Mouse (Mus musculus) kidney, embryonic 16.5 days (tissue): Measurements from ENCODE around the gene Exoc2. TPM values are rescaled to one million over a fixed set of nuclear protein-coding genes. Genes with fewer than 3 reads are reported as not detected.

Experiments
- ATAC-seq: fragments of 200-750 bp; cut with Nextera tagmentation; 2 replicates; pipeline ENCODE4 v1.8.0; 2017; ENCODE audit warnings: moderate TSS enrichment; ENCODE audit not compliant: low FRiP score, low TSS enrichment
- H3K27ac ChIP-seq: fragments of 300-500 bp; sonication (generic); 2 replicates; pipeline ENCODE4 v1.5.1; 2014; ENCODE audit warnings: low read length
- H3K27me3 ChIP-seq: fragments of 300-500 bp; sonication (generic); 2 replicates; pipeline ENCODE4 v1.6.1; 2014; ENCODE audit warnings: low read length, control low read depth, mixed read lengths; ENCODE audit not compliant: insufficient read depth
- H3K36me3 ChIP-seq: fragments of 300-500 bp; sonication (generic); 2 replicates; pipeline ENCODE4 v1.6.1; 2014; ENCODE audit warnings: low read length, control low read depth, mixed read lengths; ENCODE audit not compliant: insufficient read depth
- H3K4me1 ChIP-seq: fragments of 300-500 bp; sonication (generic); 2 replicates; pipeline ENCODE4 v1.6.1; 2014; ENCODE audit warnings: low read length, control low read depth, mixed read lengths; ENCODE audit not compliant: insufficient read depth
- H3K4me2 ChIP-seq: fragments of 300-500 bp; sonication (generic); replicated peaks from 2 replicates; pipeline ENCODE4 v1.6.1; 2014; ENCODE audit warnings: low read depth, low read length
- H3K4me3 ChIP-seq: fragments of 300-500 bp; sonication (generic); 2 replicates; pipeline ENCODE4 v1.5.1; 2014; ENCODE audit warnings: mild to moderate bottlenecking, low read length
- H3K9ac ChIP-seq: fragments of 300-500 bp; sonication (generic); replicated peaks from 2 replicates; pipeline ENCODE4 v1.6.1; 2014; ENCODE audit warnings: low read length
- H3K9me3 ChIP-seq: fragments of 300-500 bp; sonication (generic); 2 replicates; pipeline ENCODE4 v1.6.1; 2016; ENCODE audit warnings: low read length, control low read depth
- whole genome bisulfite sequencing: fragments of 180-500 bp; shearing (Covaris S2); extraction: QIAGEN DNeasy Blood & Tissue Kit; methylation state at CpG from one replicate; pipeline ENCODE4 v1.1.7; 2014; 5-methylcytosine and 5-hydroxymethylcytosine counted together
- polyA plus RNA-seq: library from polyadenylated mRNA; unstranded; fragments of >200 nt; fragmentation: Nextera tagmentation; extraction: Ambion mirVana; gene quantifications from 2 replicates; pipeline ENCODE4 v1.2.1, GENCODE M21; 2015

Gene Exoc2
- polyA plus RNA-seq, 1 experiment from 2014 or later: 28.1 TPM

DNA sequence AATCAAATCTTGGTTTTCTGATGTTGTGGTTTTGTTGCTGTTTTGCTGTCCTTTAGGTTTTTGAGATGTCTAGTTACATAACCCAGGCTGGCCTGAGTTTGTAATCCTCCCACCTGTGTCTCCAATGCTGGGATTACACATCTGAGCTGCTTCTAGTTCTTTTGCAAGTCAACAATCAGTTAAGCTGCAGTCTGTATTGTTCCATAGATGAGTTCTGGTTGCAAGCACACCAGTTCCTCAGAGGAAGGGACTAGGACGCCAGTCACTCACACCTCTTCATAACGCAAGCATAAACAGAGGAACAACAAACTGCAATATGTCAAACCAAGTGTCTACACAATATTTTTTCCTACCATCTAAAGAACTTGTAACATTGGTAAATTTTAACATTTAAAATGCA lies 21.8 kb downstream of the Exoc2 start:
- 95% methylated on average over 2 of the region's 2 CpGs for WGBS
- H3K9ac ChIP-seq: no peak overlapping the region

DNA sequence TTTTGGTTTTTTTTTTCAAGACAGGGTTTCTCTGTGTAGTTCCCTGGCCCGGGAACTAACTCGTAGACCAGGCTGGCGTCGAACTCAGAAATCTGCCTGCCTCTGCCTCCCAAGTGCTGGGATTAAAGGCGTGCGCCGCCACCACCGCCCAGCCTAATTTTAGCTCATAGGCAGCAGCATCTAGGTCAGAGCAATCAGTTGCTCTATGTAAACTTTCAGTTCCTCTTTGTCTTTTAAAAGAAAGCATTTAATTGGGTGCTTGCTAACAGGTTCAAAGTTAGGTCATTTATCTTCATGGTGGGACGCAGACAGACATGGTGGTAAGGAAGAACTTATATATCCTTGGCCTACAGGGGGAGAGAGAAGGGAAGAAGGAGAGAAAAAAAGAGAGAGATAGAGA lies 24.7 kb downstream of the Exoc2 start:
- H3K9me3 ChIP-seq: no peaks in the 10 kb centered on the region
- no peaks in the 10 kb centered on the region for H3K36me3 ChIP-seq
- H3K27me3 ChIP-seq: no peaks in the 10 kb centered on the region
- 96% methylated on average over 9 of the region's 9 CpGs for WGBS
- no peak overlapping the region for H3K4me2 ChIP-seq
- H3K9ac ChIP-seq: no peak overlapping the region
- H3K4me1 ChIP-seq: no peaks in the 10 kb centered on the region
- no peak for ATAC-seq
- no peak overlapping the region for H3K4me3 ChIP-seq
- H3K27ac ChIP-seq: no peak overlapping the region

More for the DNA sequence above, 21.8 kb downstream of the Exoc2 start:
- H3K36me3 ChIP-seq: no peaks in the 10 kb centered on the region
- H3K27me3 ChIP-seq: no peaks in the 10 kb centered on the region
- no peak overlapping the region for H3K4me3 ChIP-seq
- H3K9me3 ChIP-seq: peaks cover 5% of the 10 kb centered on the region
- no peak overlapping the region for H3K27ac ChIP-seq
- H3K4me1 ChIP-seq: no peaks in the 10 kb centered on the region
- no peak for ATAC-seq
- H3K4me2 ChIP-seq: no peak overlapping the region

DNA sequence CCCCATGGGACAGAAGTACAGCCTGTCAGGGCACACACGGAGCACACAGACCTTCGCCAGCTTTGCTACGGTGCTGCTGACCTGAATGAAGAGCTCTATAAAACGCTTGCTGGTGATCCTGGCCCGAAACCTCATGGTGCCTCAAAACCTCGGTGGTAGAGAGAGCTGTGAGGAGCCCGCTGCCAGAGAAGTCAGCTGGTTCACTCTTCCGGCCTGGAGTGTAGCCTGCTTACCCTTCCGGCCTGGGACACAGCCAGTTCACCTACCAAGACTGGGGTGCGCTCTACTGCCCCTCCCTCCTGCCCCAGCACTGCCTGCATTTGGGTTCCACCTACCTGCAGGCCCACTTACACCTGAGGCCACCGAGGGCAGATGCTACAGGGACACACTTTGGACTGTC lies 26.4 kb downstream of the Exoc2 start, which contains the start of gene Hus1b:
Hus1b (minus strand) TSS at position 220 of the 400 bp plus-strand sequence.
- no peak for ATAC-seq
- no peak within 1 kb of the TSS for H3K4me3 ChIP-seq
- no peaks in the 10 kb centered on the region for H3K36me3 ChIP-seq
- no peak within 1 kb of the TSS for H3K9ac ChIP-seq
- no peak within 1 kb of the TSS for H3K4me2 ChIP-seq
- no peaks in the 10 kb centered on the region for H3K4me1 ChIP-seq
- H3K9me3 ChIP-seq: no peaks in the 10 kb centered on the region
- WGBS: 93% methylated on average over 11 of the region's 11 CpGs
- no peak within 1 kb of the TSS for H3K27ac ChIP-seq
- H3K27me3 ChIP-seq: no peaks in the 10 kb centered on the region

DNA sequence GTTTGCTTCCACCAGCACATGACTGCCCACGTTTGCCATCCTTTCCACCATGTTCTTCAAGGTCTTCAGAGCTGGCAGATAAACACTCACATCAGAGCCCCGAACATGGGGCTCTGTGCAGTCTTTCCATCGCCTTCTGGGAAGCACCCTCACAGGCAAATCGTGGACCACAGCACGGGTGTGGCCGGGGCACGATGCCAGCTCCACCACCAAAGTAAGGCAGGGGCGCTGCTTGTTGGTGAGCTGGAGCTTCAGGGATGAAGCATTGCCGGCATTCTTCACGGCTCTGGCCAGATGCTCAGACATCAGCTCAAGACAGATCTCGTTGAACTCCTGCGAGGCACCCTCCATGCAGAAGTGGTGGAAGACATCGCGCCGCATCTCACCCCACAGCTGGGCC lies 26.8 kb downstream of the Exoc2 start:
- Histone ChIP-seq H3K9me3 (no peaks in the 10 kb centered on the region), H3K4me3 (no peak overlapping the region), H3K27me3 (no peaks in the 10 kb centered on the region), H3K36me3 (no peaks in the 10 kb centered on the region), H3K9ac (no peak overlapping the region), H3K27ac (no peak overlapping the region), H3K4me1 (no peaks in the 10 kb centered on the region), H3K4me2 (no peak overlapping the region)
- 94% methylated on average over 15 of the region's 15 CpGs for WGBS
- ATAC-seq: no peak

DNA sequence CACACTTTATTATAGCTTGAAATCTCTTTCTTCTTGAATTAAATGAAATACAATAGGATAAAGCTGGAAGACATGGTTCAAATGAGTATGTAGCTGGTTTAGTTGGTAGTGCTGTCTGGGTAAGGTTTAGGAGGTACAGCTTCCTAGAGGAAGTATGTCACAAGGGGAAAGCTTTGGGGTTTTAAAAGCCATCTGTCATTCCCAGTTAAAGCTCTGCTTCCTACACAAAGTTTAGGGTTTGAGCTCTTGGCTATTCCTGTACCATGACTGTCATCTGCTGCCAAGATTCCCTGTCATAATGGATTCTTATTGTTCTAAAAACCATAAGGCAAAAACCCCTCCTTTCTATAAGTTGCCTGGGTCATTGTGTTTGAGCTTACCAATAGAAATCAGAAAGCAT lies 28.1 kb downstream of the Exoc2 start:
- Histone ChIP-seq H3K9ac (no peak overlapping the region), H3K27ac (no peak overlapping the region), H3K9me3 (no peaks in the 10 kb centered on the region), H3K4me2 (no peak overlapping the region), H3K4me1 (no peaks in the 10 kb centered on the region), H3K4me3 (no peak overlapping the region), H3K27me3 (no peaks in the 10 kb centered on the region), H3K36me3 (no peaks in the 10 kb centered on the region)
- ATAC-seq: no peak

DNA sequence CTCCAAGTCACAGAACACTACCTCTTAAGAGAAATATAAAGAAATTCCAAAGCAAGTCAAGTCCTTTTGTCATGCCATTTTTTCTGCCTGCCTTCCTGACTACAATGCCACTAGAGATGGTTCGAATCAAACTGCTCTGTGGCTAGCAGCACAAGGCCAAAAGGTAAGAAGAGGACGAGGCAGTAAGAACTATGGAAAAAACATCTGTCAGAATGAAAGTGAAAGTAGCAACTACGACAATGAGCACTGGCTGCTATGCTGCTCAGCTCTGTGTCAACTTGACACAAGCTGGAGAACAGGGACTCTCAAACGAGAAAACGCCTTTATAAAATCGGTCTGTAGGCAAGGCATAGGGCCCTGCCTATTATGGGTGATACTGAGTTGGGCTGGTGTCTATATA lies 40.9 kb downstream of the Exoc2 start:
- no peak overlapping the region for H3K4me2 ChIP-seq
- no peak for ATAC-seq
- no peaks in the 10 kb centered on the region for H3K27me3 ChIP-seq
- H3K36me3 ChIP-seq: peaks cover 4% of the 10 kb centered on the region; the same call in 1 of the 2 replicates
- H3K4me1 ChIP-seq: 0 out of 2 replicates have a peak, but pooled peaks cover 4% of the 10 kb centered on the region
- no peak overlapping the region for H3K9ac ChIP-seq
- no peaks in the 10 kb centered on the region for H3K9me3 ChIP-seq
- H3K27ac ChIP-seq: no peak overlapping the region
- no peak overlapping the region for H3K4me3 ChIP-seq
- 88% methylated on average over 6 of the region's 6 CpGs for WGBS

DNA sequence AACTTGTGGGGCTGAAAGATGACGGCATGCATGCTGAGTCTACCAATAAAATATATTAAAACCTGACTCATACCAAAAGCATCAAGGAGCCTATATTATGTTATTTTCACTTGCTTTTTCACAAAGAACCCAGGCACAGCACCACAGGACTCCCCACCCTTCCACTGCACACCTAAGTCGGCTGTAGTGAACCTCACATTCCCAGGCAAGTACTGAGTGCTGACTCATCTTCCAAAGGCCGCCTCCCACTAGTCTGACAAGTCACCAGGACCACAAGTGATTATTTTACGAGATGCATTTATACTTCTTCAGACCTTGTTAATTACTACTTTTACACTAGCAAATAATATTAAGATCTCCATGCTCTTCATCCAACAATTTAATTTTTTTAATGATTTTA lies 42.3 kb downstream of the Exoc2 start:
- Histone ChIP-seq H3K9me3 (no peaks in the 10 kb centered on the region), H3K4me3 (no peak overlapping the region), H3K36me3 (peaks cover 4% of the 10 kb centered on the region; the same call in 1 of the 2 replicates), H3K4me2 (no peak overlapping the region), H3K4me1 (0 out of 2 replicates have a peak, but pooled peaks cover 4% of the 10 kb centered on the region), H3K27me3 (no peaks in the 10 kb centered on the region), H3K9ac (no peak overlapping the region), H3K27ac (no peak overlapping the region)
- 72% methylated on average over 4 of the region's 4 CpGs for WGBS
- no peak for ATAC-seq

DNA sequence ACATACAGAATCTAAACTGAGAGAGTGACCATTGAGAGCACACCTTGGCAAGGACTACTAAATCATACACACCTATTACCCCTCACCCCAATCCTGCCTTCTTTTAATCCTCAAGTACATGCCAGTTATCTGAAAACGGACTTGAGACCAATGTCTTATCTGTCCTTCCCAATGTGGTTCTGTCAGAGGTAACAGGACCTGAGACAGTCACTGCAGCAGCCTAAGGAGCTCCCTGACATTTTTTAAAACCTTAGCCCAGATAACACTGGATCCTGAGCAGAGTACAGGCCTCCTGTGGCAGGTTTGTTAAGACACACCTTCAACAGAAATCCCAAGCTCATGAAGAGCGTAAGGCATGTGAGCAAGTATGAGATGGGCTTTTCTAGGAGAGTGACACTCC lies 44.8 kb downstream of the Exoc2 start:
- H3K4me3 ChIP-seq: no peak overlapping the region
- no peaks in the 10 kb centered on the region for H3K27me3 ChIP-seq
- no peak overlapping the region for H3K27ac ChIP-seq
- 0 out of 2 replicates have a peak, but pooled peaks cover 4% of the 10 kb centered on the region for H3K4me1 ChIP-seq
- WGBS: 97% methylated on average over 2 of the region's 2 CpGs
- H3K36me3 ChIP-seq: peaks cover 10% of the 10 kb centered on the region
- no peak overlapping the region for H3K9ac ChIP-seq
- no peak for ATAC-seq
- no peak overlapping the region for H3K4me2 ChIP-seq
- H3K9me3 ChIP-seq: no peaks in the 10 kb centered on the region

DNA sequence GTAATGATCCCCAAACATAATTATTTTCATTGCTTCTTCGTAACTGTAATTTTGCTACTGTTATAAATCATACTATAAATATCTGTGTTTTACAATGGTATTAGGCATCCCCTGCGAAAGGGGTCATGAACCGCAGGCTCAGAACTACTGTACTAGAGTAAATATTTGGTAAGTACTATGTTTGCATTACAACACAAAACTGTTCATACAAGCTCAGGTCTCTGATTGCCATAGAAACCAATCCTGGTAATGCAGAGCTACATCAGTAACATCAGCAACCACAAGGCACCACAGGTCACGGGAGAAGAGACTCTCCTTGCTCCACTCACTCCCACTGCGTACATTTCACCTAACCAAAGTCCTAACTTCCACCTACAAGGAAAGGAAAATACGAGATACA lies 49.6 kb downstream of the Exoc2 start:
- H3K9me3 ChIP-seq: no peaks in the 10 kb centered on the region
- H3K27ac ChIP-seq: no peak overlapping the region
- no peak overlapping the region for H3K9ac ChIP-seq
- no peak overlapping the region for H3K4me3 ChIP-seq
- WGBS: 84% methylated on average over 6 of the region's 6 CpGs
- 0 out of 2 replicates have a peak, but pooled peaks cover 4% of the 10 kb centered on the region for H3K4me1 ChIP-seq
- peaks cover 11% of the 10 kb centered on the region; the same call in 1 of the 2 replicates for H3K36me3 ChIP-seq
- ATAC-seq: no peak
- no peak overlapping the region for H3K4me2 ChIP-seq
- H3K27me3 ChIP-seq: no peaks in the 10 kb centered on the region

DNA sequence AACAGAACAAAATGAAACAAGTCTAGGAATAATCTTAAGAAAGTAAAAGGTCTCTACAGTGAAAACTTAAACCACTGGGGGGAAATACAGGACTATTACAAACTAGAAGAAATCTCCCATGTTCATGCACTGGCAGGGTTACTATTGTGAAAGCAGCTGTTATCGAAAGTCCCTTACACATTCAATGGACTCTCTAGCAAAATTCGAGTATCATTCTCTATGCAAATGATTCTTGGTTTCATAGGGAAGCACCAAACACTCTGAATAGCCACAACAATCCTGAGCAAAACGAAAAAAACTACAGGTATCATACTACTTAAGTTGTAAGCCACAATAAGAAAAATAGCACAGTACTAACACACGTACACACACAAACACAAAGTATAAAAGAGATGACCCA lies 52.0 kb downstream of the Exoc2 start:
- no peak overlapping the region for H3K27ac ChIP-seq
- 91% methylated on average over 4 of the region's 4 CpGs for WGBS
- no peak overlapping the region for H3K9ac ChIP-seq
- H3K9me3 ChIP-seq: no peaks in the 10 kb centered on the region
- no peak for ATAC-seq
- peaks cover 11% of the 10 kb centered on the region; the same call in 1 of the 2 replicates for H3K36me3 ChIP-seq
- no peak overlapping the region for H3K4me2 ChIP-seq
- no peaks in the 10 kb centered on the region for H3K4me1 ChIP-seq
- H3K4me3 ChIP-seq: no peak overlapping the region
- H3K27me3 ChIP-seq: no peaks in the 10 kb centered on the region
